ENCODE assay signal across 8 mouse cellular contexts in genomic region chr1:118976596-118976995, GRCm38 (mm10).
DNase-seq lines count a peak whose midpoint lies in the region; ATAC-seq and TF ChIP-seq lines count a peak whose summit lies in the region.

No protein-coding gene starts in this region.

- no peak for TF ChIP-seq POLR2A in cerebellum, adult 2 months (IDR thresholded peaks at IDR 0.05; ENCODE audit: borderline replicate concordance, insufficient read depth, low read length)

- H3K4me2 ChIP-seq in forebrain, postnatal 0 days (ENCODE audit: low read depth), result no peak overlapping the region

- H3K9me3 ChIP-seq in forebrain, postnatal 0 days (ENCODE audit: low read length), result no peaks in the 10 kb centered on the region

- WGBS in cerebellum, adult 2 months, result 33% methylated on average over 9 of the region's 9 CpGs
- WGBS in forebrain, postnatal 0 days, result 30% methylated on average over 9 of the region's 9 CpGs

- no peak for TF ChIP-seq CTCF in cerebellum, adult 2 months (IDR thresholded peaks at IDR 0.05; ENCODE audit: borderline replicate concordance, insufficient read depth, low read depth, low read length)
- TF ChIP-seq CTCF in forebrain, postnatal 0 days (IDR thresholded peaks at IDR 0.05; ENCODE audit: low read depth), result no peak

- H3K36me3 ChIP-seq in forebrain, postnatal 0 days (ENCODE audit: insufficient read depth), result no peaks in the 10 kb centered on the region

- H3K4me3 ChIP-seq in cerebellum, adult 2 months (replicated peaks; ENCODE audit: insufficient read depth, low read depth, low read length), result no peak overlapping the region
- H3K4me3 ChIP-seq in forebrain, postnatal 0 days (ENCODE audit: low read depth, low read length), result no peak overlapping the region

- peak; percentile 65 for ATAC-seq in forebrain, postnatal 0 days
- ATAC-seq in activated CD4-positive, CD25-positive, alpha-beta regulatory T cell, adult 4 months, result no peak

- no peak overlapping the region for H3K9ac ChIP-seq in forebrain, postnatal 0 days

- intact Hi-C loops in heart, postnatal 25 days (cut with DNase I), result no loop called here
- intact Hi-C loops in left cerebral cortex, postnatal 4 days (cut with DNase I), result no loop called here

- H3K4me1 ChIP-seq in cerebellum, adult 2 months (ENCODE audit: control insufficient read depth, insufficient read depth, low read length), result no peaks in the 10 kb centered on the region
- no peaks in the 10 kb centered on the region for H3K4me1 ChIP-seq in forebrain, postnatal 0 days (ENCODE audit: insufficient read depth)

- peak; percentile 28 to 40 for DNase-seq in cerebellum, adult 2 months
- no peak for DNase-seq in cerebellum, adult 11 months
- peak; percentile 96 for DNase-seq in Muller cell, postnatal 12 days (ENCODE audit: inconsistent ontology term)
- peak; percentile 49 for DNase-seq in forebrain, postnatal 0 days
- DNase-seq in heart, postnatal 25 days (ENCODE audit: low spot score), result peak; percentile 79
- peak; percentile 83 for DNase-seq in left cerebral cortex, postnatal 4 days
- DNase-seq in skeletal muscle tissue, adult 2 months (ENCODE audit: low read depth, low spot score), result peak; percentile 91

- no peak overlapping the region for H3K27ac ChIP-seq in cerebellum, adult 2 months (ENCODE audit: insufficient read depth, low read length)
- no peak overlapping the region for H3K27ac ChIP-seq in forebrain, postnatal 0 days (ENCODE audit: low read depth, low read length)

- no peaks in the 10 kb centered on the region for H3K27me3 ChIP-seq in cerebellum, adult 2 months (ENCODE audit: control insufficient read depth, insufficient read depth, low read length)
- H3K27me3 ChIP-seq in forebrain, postnatal 0 days (ENCODE audit: insufficient read depth, low read length), result no peaks in the 10 kb centered on the region
